Mouse (Mus musculus) G1E-ER4 (cell line): ENCODE data around the gene Sox6. TPM values are rescaled to one million over a fixed set of nuclear protein-coding genes. Genes with fewer than 3 reads are reported as not detected.

Experiments used
- GATA1 ChIP-seq: IDR thresholded peaks from one replicate; pipeline ENCODE4 v1.8.0; 2012; ENCODE audit warnings: low read length, inconsistent platforms
- polyA plus RNA-seq: library from polyadenylated mRNA; stranded (reverse); fragments of >175 nt; gene quantifications from 2 replicates; pipeline ENCODE4 v1.2.3, GENCODE M21; 2012

Sox6 gene
- polyA plus RNA-seq, 1 experiment: 1.5 TPM

- TF ChIP-seq GATA1: no peak
Observed at GRCm38 (mm10) chr7:115758172-115758571, 280.4 kb downstream of the Sox6 start.

GRCm38 (mm10) chr7:115755272-115755671 is 283.3 kb downstream of the Sox6 start:
- no peak for TF ChIP-seq GATA1

DNA sequence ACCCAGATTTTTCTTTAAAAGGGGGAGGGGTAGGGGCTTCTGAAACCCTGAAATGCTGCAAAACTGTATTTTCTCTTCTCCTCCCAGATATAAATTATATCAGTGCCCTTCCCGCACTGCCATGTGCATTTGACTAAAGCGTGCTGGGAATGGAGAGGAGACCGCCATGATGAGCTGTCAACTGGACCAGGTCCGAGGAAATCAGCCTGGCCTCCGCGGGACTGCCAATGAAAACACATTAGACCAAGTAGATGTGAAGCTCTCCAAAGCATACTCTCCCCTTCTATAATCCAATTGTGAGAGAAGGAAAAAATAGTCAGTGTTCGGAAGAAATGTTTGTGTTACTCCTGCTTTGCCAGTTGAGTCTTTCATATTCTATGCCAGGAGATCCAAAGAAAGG is 284.4 kb downstream of the Sox6 start:
- TF ChIP-seq GATA1: no peak

GRCm38 (mm10) chr7:115752121-115752634 is 286.4 kb downstream of the Sox6 start:
- TF ChIP-seq GATA1: no peak

GRCm38 (mm10) chr7:115751083-115751482 is 287.5 kb downstream of the Sox6 start:
- TF ChIP-seq GATA1: no peak

GRCm38 (mm10) chr7:115750275-115750825 is 288.2 kb downstream of the Sox6 start:
- TF ChIP-seq GATA1: no peak

GRCm38 (mm10) chr7:115747541-115747940 is 291.1 kb downstream of the Sox6 start:
- TF ChIP-seq GATA1: no peak

DNA sequence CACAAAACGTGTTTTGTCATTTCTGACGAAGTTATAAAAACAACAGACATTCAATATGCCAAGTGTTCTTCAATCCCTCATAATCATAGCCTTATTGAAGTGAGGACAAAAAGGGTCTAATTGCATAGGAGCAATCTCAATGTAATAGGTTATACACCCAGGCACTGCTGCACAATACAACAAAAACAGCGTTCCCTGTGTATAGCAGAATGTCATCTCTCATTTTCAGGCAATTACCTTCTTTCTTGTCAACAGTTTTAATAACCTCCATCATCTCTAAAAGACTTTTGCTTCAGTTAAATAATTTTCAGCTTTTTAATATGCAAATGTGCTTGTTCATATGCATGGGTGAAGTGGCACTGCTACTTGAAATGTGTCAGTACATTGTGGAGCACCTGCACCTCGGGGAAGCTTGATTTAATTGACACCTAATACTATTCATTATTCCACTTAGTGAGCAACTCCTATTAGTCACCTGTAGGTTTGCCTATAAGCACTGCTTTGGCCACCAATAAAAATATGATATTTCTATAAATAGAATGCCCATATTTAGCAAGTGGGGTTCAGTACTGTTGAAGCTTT is 292.8 kb downstream of the Sox6 start:
- TF ChIP-seq GATA1: no peak

GRCm38 (mm10) chr7:115734137-115734536 is 304.5 kb downstream of the Sox6 start:
- no peak for TF ChIP-seq GATA1

- TF ChIP-seq GATA1: no peak
Observed at GRCm38 (mm10) chr7:115732824-115733223, 305.8 kb downstream of the Sox6 start.

- TF ChIP-seq GATA1: no peak
Observed at GRCm38 (mm10) chr7:115726776-115727175, 311.8 kb downstream of the Sox6 start.

GRCm38 (mm10) chr7:115724404-115724803 is 314.2 kb downstream of the Sox6 start:
- no peak for TF ChIP-seq GATA1

DNA sequence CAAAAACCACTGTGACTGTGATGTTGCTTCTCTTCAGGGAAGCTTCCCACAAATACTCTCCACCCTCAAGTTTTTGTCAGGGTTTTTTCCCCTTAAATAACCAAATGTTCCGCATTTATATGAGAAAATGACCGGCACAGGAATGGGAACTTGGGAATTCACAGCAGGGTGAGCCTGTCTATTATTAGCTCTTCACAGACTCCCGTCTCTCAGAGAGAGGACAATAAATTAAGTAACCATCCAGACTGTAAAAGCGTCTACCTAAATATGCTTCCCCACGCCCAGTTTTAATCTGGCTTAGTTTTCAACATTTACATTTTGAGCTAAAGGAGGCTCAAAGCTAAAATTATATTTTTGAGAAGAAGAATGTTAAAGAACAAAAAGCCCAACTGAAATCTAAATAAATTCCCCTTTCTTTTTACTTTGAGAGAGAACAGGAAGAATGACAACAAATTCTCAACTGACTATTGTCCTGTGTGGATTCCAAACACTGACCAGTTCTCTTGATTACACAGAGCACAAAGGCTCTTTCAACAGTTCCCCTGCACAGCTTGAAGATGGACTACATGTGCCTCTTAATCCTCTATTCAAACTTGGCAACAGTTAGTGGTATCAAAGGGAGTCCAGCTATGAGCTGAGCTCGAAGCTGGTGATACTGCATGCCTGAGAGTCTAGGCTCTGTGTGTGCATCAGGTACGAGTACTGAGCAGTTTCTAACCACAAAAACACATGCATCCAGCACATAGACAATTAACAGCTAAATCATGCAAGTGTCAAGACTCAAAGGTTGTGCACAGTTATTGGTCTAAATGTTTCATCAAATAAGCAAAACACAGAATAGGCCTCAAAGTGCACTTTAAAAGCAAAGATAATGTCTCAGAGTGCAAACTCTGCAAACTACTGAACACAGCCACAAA is 316.7 kb downstream of the Sox6 start:
- no peak for TF ChIP-seq GATA1

DNA sequence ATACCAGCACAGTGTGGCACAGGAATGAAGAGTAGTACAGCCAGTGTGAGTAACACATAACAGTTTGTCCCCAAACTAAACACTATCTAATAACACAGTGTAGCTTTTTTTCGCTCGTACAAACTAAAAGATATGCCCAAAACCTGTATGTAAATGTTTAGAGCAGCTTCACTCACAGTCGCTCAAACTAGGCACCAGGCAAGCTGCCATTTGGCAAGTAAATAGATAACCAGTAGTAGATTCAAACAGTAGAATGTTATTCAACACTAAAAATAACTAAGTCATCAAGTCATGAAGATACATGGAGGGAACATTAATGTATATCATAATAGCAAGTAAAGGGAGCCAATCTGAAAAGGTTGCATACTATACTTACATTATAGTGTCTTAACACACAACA is 318.8 kb downstream of the Sox6 start:
- no peak for TF ChIP-seq GATA1

- TF ChIP-seq GATA1: no peak
Observed at GRCm38 (mm10) chr7:115706141-115706540, 332.5 kb downstream of the Sox6 start.

DNA sequence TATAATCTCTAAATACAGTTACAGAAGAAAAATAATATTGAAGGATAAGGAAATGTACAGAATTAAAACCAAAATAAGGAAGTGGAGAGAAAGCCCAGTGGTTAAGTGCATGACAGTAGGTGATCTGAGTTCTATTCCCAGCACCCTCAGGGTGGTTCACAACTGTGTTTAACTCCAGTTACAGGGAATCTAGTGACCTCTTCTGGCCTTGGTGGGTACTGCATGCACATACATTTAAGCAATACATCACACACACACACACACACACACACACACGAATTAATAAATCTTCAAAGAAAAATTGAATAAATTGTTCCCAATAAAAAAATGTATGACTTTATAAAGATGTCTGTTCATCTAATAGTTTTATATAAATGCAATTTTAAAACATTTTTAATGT is 340.5 kb downstream of the Sox6 start:
- no peak for TF ChIP-seq GATA1
